Mouse (Mus musculus) embryo, embryonic 10 days (tissue): ENCODE results near the gene Sult4a1.

Experiments
- DNase-seq: peaks from one replicate; pipeline ENCODE4 v3.0.0-alpha.2; 2015; ENCODE audit warnings: low spot score

Sult4a1 gene

GRCm38 (mm10) chr15:84037067-84037466, 68.5 kb downstream of the Sult4a1 start:
- DNase-seq = no peak
